Mouse (Mus musculus): ENCODE results near the gene Stkld1.

- TF ChIP-seq POLR2A (IDR thresholded peaks at IDR 0.05; ENCODE audit: insufficient read length, low read depth) (no peak), E2F4 (IDR thresholded peaks at IDR 0.05; ENCODE audit: insufficient read depth) (no peak), USF1 (IDR thresholded peaks at IDR 0.05; ENCODE audit: low read depth) (no peak), TCF12 (IDR thresholded peaks at IDR 0.05; ENCODE audit: insufficient read depth, poor library complexity, severe bottlenecking) (no peak)
Measured at GRCm38 (mm10) chr2:26910994-26911765, 22.7 kb upstream of the Stkld1 start.
